ENCODE assay signal across 9 mouse cellular contexts in the genomic region with DNA sequence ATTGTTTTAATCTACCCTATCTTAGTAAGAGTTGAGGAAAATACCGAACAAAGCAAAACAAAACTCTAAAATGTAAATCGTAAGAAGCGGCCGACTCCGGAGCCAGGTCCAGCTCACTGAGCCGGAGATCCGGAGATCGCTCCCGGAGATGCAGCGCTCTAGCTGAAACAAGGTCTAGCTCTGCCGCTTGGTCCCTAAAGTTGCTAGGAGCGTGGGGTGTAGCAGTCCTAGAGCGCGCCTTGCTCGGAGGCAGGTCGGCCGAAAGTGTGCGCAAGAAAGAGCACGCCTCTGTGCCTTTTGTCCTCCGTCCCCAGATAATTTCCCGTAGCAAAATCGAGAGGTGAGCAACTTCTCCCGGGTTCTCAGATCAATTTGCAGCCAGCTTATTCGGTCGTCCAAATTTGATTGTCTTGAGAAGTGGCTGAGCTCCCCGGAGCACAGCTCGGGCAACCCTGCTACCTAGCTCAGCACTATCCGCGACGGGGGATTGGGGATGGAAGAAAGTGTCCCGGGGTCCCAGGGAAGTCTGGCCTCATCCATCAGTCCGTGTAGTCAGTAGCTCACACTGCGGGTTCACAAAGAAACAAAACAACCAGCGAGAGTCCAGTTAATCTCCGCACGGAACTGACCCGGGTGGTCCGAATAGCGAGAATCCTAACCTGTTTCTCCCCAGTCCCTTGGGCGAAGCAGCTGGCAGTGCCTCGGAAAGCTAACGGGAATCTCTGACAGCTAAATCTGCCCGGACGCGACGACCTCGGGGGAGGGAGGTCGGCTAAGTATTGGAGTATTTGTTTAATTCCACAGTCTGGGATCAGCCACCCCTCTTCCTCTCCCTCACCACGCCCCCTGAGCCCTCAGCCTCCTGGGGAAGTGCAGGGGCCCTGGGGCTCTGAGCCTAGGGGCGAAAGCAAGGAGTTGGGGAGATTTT. TPM values are rescaled to one million over a fixed set of nuclear protein-coding genes. Genes with fewer than 3 reads are reported as not detected.
A peak's percentile ranks its signal among the peaks of the same experiment; 100 is the strongest.
DNase-seq lines count a peak whose midpoint lies in the region; ATAC-seq and TF ChIP-seq lines count a peak whose summit lies in the region.
"Had no signal": no experiment of that assay in that cellular context is flagged by ENCODE, and none has a peak within 500 bp of the region (broad histone marks: within the 10 kb centered on the region; RNA-seq: fewer than 3 reads in every experiment).

No protein-coding gene starts in this region.

- peak overlapping the region; percentile 25; the same call in 1 of the 2 replicates for H3K4me3 ChIP-seq in lung, postnatal 0 days (ENCODE audit: low read depth, low read length)
- peak overlapping the region; percentile 44 for H3K4me3 ChIP-seq in embryonic facial prominence, embryonic 15.5 days (replicated peaks)
- H3K4me3 ChIP-seq in limb, embryonic 12.5 days (replicated peaks), result peak overlapping the region; percentile 52
- no peak overlapping the region for H3K4me3 ChIP-seq in stomach, embryonic 15.5 days (replicated peaks)
- no peak overlapping the region for H3K4me3 ChIP-seq in cerebellum, adult 2 months (replicated peaks; ENCODE audit: insufficient read depth, low read depth, low read length)

- TF ChIP-seq EP300 in lung, postnatal 0 days (IDR thresholded peaks at IDR 0.05), result no peak

- WGBS in lung, postnatal 0 days, result 1% methylated on average over 49 of the region's 50 CpGs
- under 1% methylated on average over 50 of the region's 50 CpGs for WGBS in embryonic facial prominence, embryonic 15.5 days
- under 1% methylated on average over 50 of the region's 50 CpGs for WGBS in limb, embryonic 12.5 days
- WGBS in stomach, embryonic 15.5 days, result under 1% methylated on average over 49 of the region's 50 CpGs
- WGBS in cerebellum, adult 2 months, result 2% methylated on average over 50 of the region's 50 CpGs

- peaks cover 9% of the 10 kb centered on the region; the same call in 1 of the 2 replicates for H3K4me1 ChIP-seq in lung, postnatal 0 days (ENCODE audit: insufficient read depth, low read depth, low read length)
- peaks cover 13% of the 10 kb centered on the region for H3K4me1 ChIP-seq in embryonic facial prominence, embryonic 15.5 days
- peaks cover 61% of the 10 kb centered on the region for H3K4me1 ChIP-seq in limb, embryonic 12.5 days (replicated peaks)
- peaks cover 3% of the 10 kb centered on the region for H3K4me1 ChIP-seq in stomach, embryonic 15.5 days
- H3K4me1 ChIP-seq in cerebellum, adult 2 months (ENCODE audit: control insufficient read depth, insufficient read depth, low read length), result no peaks in the 10 kb centered on the region

- TF ChIP-seq CTCF in lung, postnatal 0 days (IDR thresholded peaks at IDR 0.05), result no peak
- TF ChIP-seq CTCF in cerebellum, adult 2 months (IDR thresholded peaks at IDR 0.05; ENCODE audit: borderline replicate concordance, insufficient read depth, low read depth, low read length), result no peak

- peak overlapping the region; percentile 34; the same call in 1 of the 2 replicates for H3K4me2 ChIP-seq in lung, postnatal 0 days (replicated peaks; ENCODE audit: low read depth, low read length)
- peak overlapping the region; percentile 51 for H3K4me2 ChIP-seq in embryonic facial prominence, embryonic 15.5 days (replicated peaks)
- H3K4me2 ChIP-seq in limb, embryonic 12.5 days, result peak overlapping the region; percentile 78
- peak overlapping the region; percentile 17; the same call in 1 of the 2 replicates for H3K4me2 ChIP-seq in stomach, embryonic 15.5 days

- peaks cover 76% of the 10 kb centered on the region for H3K27me3 ChIP-seq in lung, postnatal 0 days (replicated peaks; ENCODE audit: insufficient read depth, low read length)
- peaks cover 88% of the 10 kb centered on the region for H3K27me3 ChIP-seq in embryonic facial prominence, embryonic 15.5 days
- H3K27me3 ChIP-seq in limb, embryonic 12.5 days, result peaks cover 81% of the 10 kb centered on the region
- H3K27me3 ChIP-seq in stomach, embryonic 15.5 days (replicated peaks), result peaks cover 92% of the 10 kb centered on the region
- peaks cover 9% of the 10 kb centered on the region; the same call in 1 of the 2 replicates for H3K27me3 ChIP-seq in cerebellum, adult 2 months (ENCODE audit: control insufficient read depth, insufficient read depth, low read length)

- H3K27ac ChIP-seq in lung, postnatal 0 days (ENCODE audit: low read length), result no peak overlapping the region
- H3K27ac ChIP-seq in embryonic facial prominence, embryonic 15.5 days (replicated peaks), result peak overlapping the region; percentile 60
- peak overlapping the region; percentile 90 for H3K27ac ChIP-seq in limb, embryonic 12.5 days
- H3K27ac ChIP-seq in stomach, embryonic 15.5 days, result no peak overlapping the region
- no peak overlapping the region for H3K27ac ChIP-seq in cerebellum, adult 2 months (ENCODE audit: insufficient read depth, low read length)

- DNase-seq in lung, postnatal 0 days (ENCODE audit: low spot score), result no peak
- no peak for DNase-seq in lung, postnatal 4 days
- DNase-seq in cerebellum, adult 2 months, result no peak
- DNase-seq in layer of hippocampus, postnatal 10 days (ENCODE audit: low spot score in 2 of 2), result no peak
- no peak for DNase-seq in spleen, adult 12 weeks (ENCODE audit: low spot score)

- ATAC-seq in lung, postnatal 0 days, result no peak
- no peak for ATAC-seq in embryonic facial prominence, embryonic 15.5 days (ENCODE audit: insufficient number of reproducible peaks, low FRiP score, low TSS enrichment, low read depth)
- ATAC-seq in limb, embryonic 12.5 days (ENCODE audit: insufficient number of reproducible peaks, insufficient read depth, low FRiP score, low TSS enrichment, low read depth), result no peak
- no peak for ATAC-seq in stomach, embryonic 15.5 days (ENCODE audit: insufficient read depth, low FRiP score, low read depth)

- TF ChIP-seq POLR2A in cerebellum, adult 2 months (IDR thresholded peaks at IDR 0.05; ENCODE audit: borderline replicate concordance, insufficient read depth, low read length), result no peak

- H3K36me3 ChIP-seq in lung, postnatal 0 days (ENCODE audit: insufficient read depth, low read length), result no peaks in the 10 kb centered on the region
- H3K36me3 ChIP-seq in embryonic facial prominence, embryonic 15.5 days, result no peaks in the 10 kb centered on the region
- no peaks in the 10 kb centered on the region for H3K36me3 ChIP-seq in limb, embryonic 12.5 days
- H3K36me3 ChIP-seq in stomach, embryonic 15.5 days, result no peaks in the 10 kb centered on the region

- H3K9me3 ChIP-seq in lung, postnatal 0 days (ENCODE audit: low read length), result no peaks in the 10 kb centered on the region
- H3K9me3 ChIP-seq in embryonic facial prominence, embryonic 15.5 days (replicated peaks), result no peaks in the 10 kb centered on the region
- H3K9me3 ChIP-seq in limb, embryonic 12.5 days, result no peaks in the 10 kb centered on the region
- no peaks in the 10 kb centered on the region for H3K9me3 ChIP-seq in stomach, embryonic 15.5 days

- no peak overlapping the region for H3K9ac ChIP-seq in lung, postnatal 0 days (replicated peaks; ENCODE audit: low read depth)
- H3K9ac ChIP-seq in embryonic facial prominence, embryonic 15.5 days, result peak overlapping the region; percentile 40
- peak overlapping the region; percentile 82 for H3K9ac ChIP-seq in limb, embryonic 12.5 days (replicated peaks)
- H3K9ac ChIP-seq in stomach, embryonic 15.5 days, result no peak overlapping the region

RNA-seq across cellular contexts. Expression of a gene that starts 0.9 kb away (rescaled TPM):
- 0.04 TPM in 1 of 2 replicates, not detected in the other for polyA plus RNA-seq in lung, postnatal 0 days (2015; fragmentation: Nextera tagmentation; extraction: Ambion mirVana)
- polyA plus RNA-seq in embryonic facial prominence, embryonic 15.5 days (2015; fragmentation: Nextera tagmentation; extraction: Ambion mirVana), result 25.2 and 25.9 TPM in 2 replicates
- polyA plus RNA-seq in limb, embryonic 12.5 days (2016; fragmentation: Nextera tagmentation; extraction: Ambion mirVana), result 26.5 and 32.6 TPM in 2 replicates
- polyA plus RNA-seq in stomach, embryonic 15.5 days (2015; fragmentation: Nextera tagmentation; extraction: Ambion mirVana), result 0.12 and 0.33 TPM in 2 replicates
- polyA plus RNA-seq in cerebellum, adult 2 months (2012; rRNA removed), result 0.74 and 0.79 TPM in 2 replicates
- total RNA-seq in layer of hippocampus, postnatal 10 days (2021), result under 1 TPM; 0.80 to 0.91 TPM
- polyA plus RNA-seq: large intestine, adult 2 months had no signal

Comparison
In these comparisons a context has a peak if more than half of its experiments do, and no peak if none do; other contexts are left out.
1. H3K27ac ChIP-seq: peak in embryonic facial prominence, embryonic 15.5 days (single experiment) and limb, embryonic 12.5 days (single experiment); none in lung, postnatal 0 days (single experiment), stomach, embryonic 15.5 days (single experiment) and cerebellum, adult 2 months (single experiment).
2. H3K4me2 ChIP-seq: peak in every context shown above with its lines; median percentile 78 in limb, embryonic 12.5 days; 51 in embryonic facial prominence, embryonic 15.5 days; 34 in lung, postnatal 0 days; 17 in stomach, embryonic 15.5 days.
3. H3K4me3 ChIP-seq: peak in lung, postnatal 0 days (single experiment), embryonic facial prominence, embryonic 15.5 days (single experiment) and limb, embryonic 12.5 days (single experiment); none in stomach, embryonic 15.5 days (single experiment) and cerebellum, adult 2 months (single experiment).
4. H3K9ac ChIP-seq: peak in embryonic facial prominence, embryonic 15.5 days (single experiment) and limb, embryonic 12.5 days (single experiment); none in lung, postnatal 0 days (single experiment) and stomach, embryonic 15.5 days (single experiment).
5. RNA of a gene that starts 0.9 kb away (polyA plus RNA-seq): 26.5 to 32.6 TPM in limb, embryonic 12.5 days and 25.2 to 25.9 TPM in embryonic facial prominence, embryonic 15.5 days; 0.74 to 0.79 TPM in cerebellum, adult 2 months, 0.12 to 0.33 TPM in stomach, embryonic 15.5 days and 0.04 TPM in lung, postnatal 0 days; every median in the first group is over 10 times any median in the second.